Mouse (Mus musculus) embryonic facial prominence, embryonic 14.5 days (tissue): Measurements from ENCODE around the gene Patj. TPM values are rescaled to one million over a fixed set of nuclear protein-coding genes. Genes with fewer than 3 reads are reported as not detected.
A peak's percentile ranks its signal among the peaks of the same experiment; 100 is the strongest.

Experiments
- ATAC-seq: fragments of 200-750 bp; cut with Nextera tagmentation; 2 replicates; pipeline ENCODE4 v1.8.0; 2017; ENCODE audit warnings: low read depth, moderate number of reproducible peaks, moderate TSS enrichment
- DNase-seq: peaks from one replicate; pipeline ENCODE4 v3.0.0-alpha.2; 2015; ENCODE audit warnings: low spot score
- H3K27ac ChIP-seq: fragments of 300-500 bp; sonication (generic); replicated peaks from 2 replicates; pipeline ENCODE4 v1.5.1; 2014; ENCODE audit warnings: low read depth, mild to moderate bottlenecking, low read length, moderate library complexity
- H3K27me3 ChIP-seq: fragments of 300-500 bp; sonication (generic); replicated peaks from 2 replicates; pipeline ENCODE4 v1.6.1; 2014; ENCODE audit warnings: low read length; ENCODE audit not compliant: control insufficient read depth, insufficient read depth
- H3K36me3 ChIP-seq: fragments of 300-500 bp; sonication (generic); 2 replicates; pipeline ENCODE4 v1.6.1; 2014; ENCODE audit warnings: low read length, mixed read lengths; ENCODE audit not compliant: control insufficient read depth, insufficient read depth
- H3K4me1 ChIP-seq: fragments of 300-500 bp; sonication (generic); 2 replicates; pipeline ENCODE4 v1.6.1; 2014; ENCODE audit warnings: antibody characterized with exemption, low read length; ENCODE audit not compliant: control insufficient read depth, insufficient read depth
- H3K4me2 ChIP-seq: fragments of 300-500 bp; sonication (generic); 2 replicates; pipeline ENCODE4 v1.6.1; 2014; ENCODE audit warnings: low read depth, mild to moderate bottlenecking, low read length, moderate library complexity, mixed read lengths
- H3K4me3 ChIP-seq: fragments of 300-500 bp; sonication (generic); 2 replicates; pipeline ENCODE4 v1.5.1; 2014; ENCODE audit warnings: low read depth, mild to moderate bottlenecking, low read length
- H3K9ac ChIP-seq: fragments of 300-500 bp; sonication (generic); 2 replicates; pipeline ENCODE4 v1.6.1; 2014; ENCODE audit warnings: low read depth, mild to moderate bottlenecking, low read length, moderate library complexity, mixed read lengths
- H3K9me3 ChIP-seq: fragments of 300-500 bp; sonication (generic); 2 replicates; pipeline ENCODE4 v1.6.1; 2016; ENCODE audit warnings: low read length; ENCODE audit not compliant: control insufficient read depth
- WGBS: fragments of 180-500 bp; shearing (Covaris S2); extraction: QIAGEN DNeasy Blood & Tissue Kit; methylation state at CpG from one replicate; pipeline ENCODE4 v1.1.7; 2014; 5-methylcytosine and 5-hydroxymethylcytosine counted together
- polyA plus RNA-seq: library from polyadenylated mRNA; unstranded; fragments of >200 nt; fragmentation: Nextera tagmentation; extraction: Ambion mirVana; gene quantifications from 2 replicates; pipeline ENCODE4 v1.2.1, GENCODE M21; 2014

Gene Patj
- polyA plus RNA-seq, 1 experiment from 2014 or later = 12.3 TPM

DNA sequence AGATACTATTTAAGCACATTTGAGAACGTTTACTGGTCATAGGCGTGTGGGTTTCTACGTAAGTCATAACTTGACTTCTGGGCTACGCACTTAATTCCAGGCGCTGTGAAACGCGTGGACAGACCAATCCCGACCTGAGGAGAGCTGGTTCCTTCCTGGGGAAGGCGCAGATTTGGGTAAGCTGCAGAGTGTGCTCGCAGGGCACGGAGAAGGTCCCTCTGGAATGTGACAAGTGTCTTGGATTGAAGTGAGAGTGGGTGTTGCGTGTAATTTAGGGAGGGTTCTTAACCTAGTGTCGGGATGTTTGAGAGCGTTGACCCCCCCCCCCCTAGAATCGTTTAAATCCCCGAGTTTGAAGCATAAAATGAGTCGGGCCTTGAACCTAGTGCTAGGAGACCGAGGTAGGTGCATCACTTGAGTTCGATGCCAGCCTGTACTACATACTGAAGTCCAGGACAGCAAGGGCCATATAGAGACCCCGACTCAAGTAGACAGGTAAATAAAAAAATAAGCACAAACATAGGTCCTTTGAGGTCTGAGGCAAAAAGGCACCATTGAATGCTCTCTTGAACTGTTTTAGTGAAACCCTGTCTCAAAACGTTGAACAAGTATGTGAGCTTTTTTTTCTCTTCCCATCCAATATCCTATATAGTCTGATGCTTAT is 331.8 kb downstream of the Patj start:
- no peak for ATAC-seq
- Histone ChIP-seq H3K27ac (no peak overlapping the region), H3K36me3 (no peaks in the 10 kb centered on the region), H3K9me3 (no peaks in the 10 kb centered on the region), H3K4me1 (peaks cover 17% of the 10 kb centered on the region), H3K27me3 (peaks cover 24% of the 10 kb centered on the region), H3K9ac (peak overlapping the region; percentile 51; the same call in 1 of the 2 replicates), H3K4me2 (peak overlapping the region; percentile 57), H3K4me3 (peak overlapping the region; percentile 35)
- DNase-seq = no peak
- 4% methylated on average over 21 of the region's 21 CpGs for WGBS

GRCm38 (mm10) chr4:98727959-98728347 is 332.4 kb downstream of the Patj start:
- peak overlapping the region; percentile 57 for H3K4me2 ChIP-seq
- H3K4me3 ChIP-seq = peak overlapping the region; percentile 23
- DNase-seq = peak; percentile 13
- H3K4me1 ChIP-seq = peaks cover 17% of the 10 kb centered on the region
- H3K27ac ChIP-seq = no peak overlapping the region
- WGBS = 3% methylated on average over 10 of the region's 10 CpGs
- ATAC-seq = no peak
- no peaks in the 10 kb centered on the region for H3K9me3 ChIP-seq
- H3K9ac ChIP-seq = no peak overlapping the region
- peaks cover 24% of the 10 kb centered on the region for H3K27me3 ChIP-seq
- H3K36me3 ChIP-seq = no peaks in the 10 kb centered on the region

DNA sequence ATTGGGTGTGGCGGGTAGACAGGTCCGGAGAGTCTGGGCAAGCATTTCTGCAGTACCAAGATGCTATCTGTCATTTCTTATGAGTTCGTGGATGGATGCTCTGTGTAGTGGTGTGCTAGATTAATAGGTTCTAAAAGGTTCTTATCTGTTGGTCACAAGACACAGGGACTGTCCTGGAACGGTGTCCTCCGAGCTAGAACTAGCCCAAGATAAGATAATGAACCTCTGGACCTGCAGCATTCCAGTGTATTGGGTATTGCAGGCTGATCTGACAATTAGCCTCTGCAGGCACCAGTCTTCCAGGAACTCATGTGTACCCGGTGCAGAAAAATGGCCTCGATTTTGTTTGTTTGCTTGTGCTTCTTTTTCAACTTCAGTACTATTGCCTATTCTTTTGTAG is 333.1 kb downstream of the Patj start:
- no peak for ATAC-seq

GRCm38 (mm10) chr4:98733660-98734059 is 338.1 kb downstream of the Patj start:
- no peak overlapping the region for H3K4me3 ChIP-seq
- peaks cover 1% of the 10 kb centered on the region; the same call in 1 of the 2 replicates for H3K27me3 ChIP-seq
- H3K4me1 ChIP-seq = no peaks in the 10 kb centered on the region
- H3K9ac ChIP-seq = no peak overlapping the region
- no peak overlapping the region for H3K27ac ChIP-seq
- no peaks in the 10 kb centered on the region for H3K36me3 ChIP-seq
- H3K4me2 ChIP-seq = no peak overlapping the region
- DNase-seq (no peak), ATAC-seq (no peak)
- H3K9me3 ChIP-seq = no peaks in the 10 kb centered on the region
- 93% methylated on average over 16 of the region's 16 CpGs for WGBS

More for the DNA sequence above, 333.1 kb downstream of the Patj start:
- H3K9ac ChIP-seq = no peak overlapping the region
- no peak overlapping the region for H3K4me2 ChIP-seq
- H3K36me3 ChIP-seq = no peaks in the 10 kb centered on the region
- peaks cover 17% of the 10 kb centered on the region for H3K4me1 ChIP-seq
- H3K4me3 ChIP-seq = no peak overlapping the region
- peaks cover 24% of the 10 kb centered on the region for H3K27me3 ChIP-seq
- H3K9me3 ChIP-seq = no peaks in the 10 kb centered on the region
- no peak for DNase-seq
- 64% methylated on average over 7 of the region's 7 CpGs for WGBS
- no peak overlapping the region for H3K27ac ChIP-seq

DNA sequence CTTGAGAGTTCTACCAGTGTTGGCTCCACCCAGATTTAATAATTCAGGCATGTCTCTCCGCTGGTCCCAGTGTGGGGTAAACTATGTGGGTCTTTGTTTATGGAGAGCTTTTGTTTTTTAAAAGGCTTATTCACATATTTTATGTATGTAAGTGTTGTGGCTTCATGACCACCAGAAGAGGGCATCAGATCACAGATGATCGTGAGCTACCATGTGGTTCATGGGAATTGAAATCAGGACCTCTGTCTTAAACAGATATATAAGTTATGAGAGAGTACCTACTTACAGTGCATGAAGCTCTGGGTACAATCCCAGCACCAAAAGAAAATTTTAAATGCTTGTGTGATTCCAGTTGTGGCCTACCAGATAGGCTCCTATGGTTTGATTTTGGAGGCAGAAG is 344.2 kb downstream of the Patj start:
- 31% methylated on average over 2 of the region's 2 CpGs for WGBS
- DNase-seq = peak; percentile 85
- no peaks in the 10 kb centered on the region for H3K9me3 ChIP-seq
- no peaks in the 10 kb centered on the region for H3K4me1 ChIP-seq
- no peak overlapping the region for H3K27ac ChIP-seq
- no peak overlapping the region for H3K9ac ChIP-seq
- ATAC-seq = no peak
- H3K4me3 ChIP-seq = no peak overlapping the region
- no peaks in the 10 kb centered on the region for H3K27me3 ChIP-seq
- no peak overlapping the region for H3K4me2 ChIP-seq
- H3K36me3 ChIP-seq = no peaks in the 10 kb centered on the region

- H3K4me2 ChIP-seq = no peak overlapping the region
- no peak overlapping the region for H3K4me3 ChIP-seq
- DNase-seq (no peak), ATAC-seq (no peak)
- H3K9ac ChIP-seq = no peak overlapping the region
- H3K4me1 ChIP-seq = no peaks in the 10 kb centered on the region
- WGBS = 32% methylated on average over 3 of the region's 3 CpGs
- no peaks in the 10 kb centered on the region for H3K36me3 ChIP-seq
- H3K9me3 ChIP-seq = no peaks in the 10 kb centered on the region
- no peaks in the 10 kb centered on the region for H3K27me3 ChIP-seq
- 0 out of 2 replicates have a peak overlapping the region, but pooled peaks have one; percentile 50 for H3K27ac ChIP-seq
These were observed 347.8 kb downstream of the Patj start for GRCm38 (mm10) chr4:98743209-98743905.

- no peaks in the 10 kb centered on the region for H3K9me3 ChIP-seq
- WGBS = 17% methylated on average over 7 of the region's 7 CpGs
- no peak overlapping the region for H3K4me3 ChIP-seq
- H3K9ac ChIP-seq = no peak overlapping the region
- H3K4me1 ChIP-seq = no peaks in the 10 kb centered on the region
- H3K27me3 ChIP-seq = no peaks in the 10 kb centered on the region
- no peaks in the 10 kb centered on the region for H3K36me3 ChIP-seq
- no peak overlapping the region for H3K4me2 ChIP-seq
- DNase-seq (peak; percentile 22), ATAC-seq (no peak)
- no peak overlapping the region for H3K27ac ChIP-seq
These were observed 348.3 kb downstream of the Patj start for GRCm38 (mm10) chr4:98743906-98744210.

DNA sequence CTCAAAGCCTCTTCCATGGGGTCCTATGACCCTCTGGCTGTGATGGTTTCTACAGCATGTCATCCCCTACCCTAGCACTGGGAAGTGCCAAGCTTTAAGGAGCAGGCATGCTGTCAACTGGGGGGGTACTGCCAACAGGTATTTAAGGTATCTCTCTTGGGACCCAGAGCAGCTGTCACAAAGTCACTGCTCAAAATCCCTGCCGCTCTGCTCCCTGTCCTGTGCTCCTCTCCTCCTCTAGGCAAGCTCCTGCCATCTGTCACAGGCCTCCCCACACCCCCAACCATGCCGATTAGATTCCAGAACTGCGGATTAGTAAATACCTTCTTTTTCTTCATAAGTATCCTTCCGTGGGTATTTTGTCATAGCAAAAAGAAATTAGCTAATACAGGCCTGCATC is 358.9 kb downstream of the Patj start:
- Histone ChIP-seq H3K36me3 (0 out of 2 replicates have a peak, but pooled peaks cover 10% of the 10 kb centered on the region), H3K9me3 (no peaks in the 10 kb centered on the region), H3K4me2 (no peak overlapping the region), H3K27me3 (no peaks in the 10 kb centered on the region), H3K27ac (no peak overlapping the region), H3K9ac (no peak overlapping the region), H3K4me3 (no peak overlapping the region), H3K4me1 (no peaks in the 10 kb centered on the region)
- ATAC-seq (no peak), DNase-seq (no peak)
- WGBS = 83% methylated on average over 4 of the region's 4 CpGs

DNA sequence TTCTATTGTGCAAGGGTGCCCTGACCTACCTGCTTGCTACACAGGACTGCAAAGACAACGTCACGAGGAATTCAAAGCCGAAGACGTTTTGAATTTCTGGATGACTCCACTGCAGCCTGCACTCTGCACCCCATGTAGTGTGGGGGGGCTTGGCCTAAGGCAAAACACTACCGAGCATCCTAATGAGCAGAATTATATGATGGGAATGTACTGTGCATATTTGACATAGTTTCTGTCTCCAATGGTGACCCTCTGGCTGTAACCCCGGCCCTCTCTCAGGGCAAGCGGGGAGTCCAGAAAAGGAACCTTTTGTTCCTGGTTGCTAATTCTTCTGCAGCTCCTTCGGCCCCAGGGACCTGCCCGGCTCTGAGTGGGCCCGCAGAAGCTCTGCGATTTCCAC is 360.6 kb downstream of the Patj start:
- DNase-seq (no peak), ATAC-seq (no peak)
- Histone ChIP-seq H3K27me3 (no peaks in the 10 kb centered on the region), H3K27ac (no peak overlapping the region), H3K4me2 (no peak overlapping the region), H3K9ac (no peak overlapping the region), H3K4me3 (no peak overlapping the region), H3K9me3 (no peaks in the 10 kb centered on the region), H3K4me1 (no peaks in the 10 kb centered on the region), H3K36me3 (0 out of 2 replicates have a peak, but pooled peaks cover 12% of the 10 kb centered on the region)
- 32% methylated on average over 11 of the region's 11 CpGs for WGBS
